Mouse (Mus musculus) macrophage (primary cell): Measurements from ENCODE around the gene Kcnh2. TPM values are rescaled to one million over a fixed set of nuclear protein-coding genes. Genes with fewer than 3 reads are reported as not detected.
"Not testable (repeated sequence)": the region's sequence is repeated elsewhere in the genome, so short reads cannot be mapped to it uniquely, and the experiment has no call there.

Source experiments
- H3K27ac ChIP-seq: fragments of 350-480 bp; formaldehyde crosslinking; 2 replicates; pipeline ENCODE4 v1.9.0; 2021
- H3K36me3 ChIP-seq: fragments of 350-480 bp; formaldehyde crosslinking; 2 replicates; pipeline ENCODE4 v1.9.0; 2021; ENCODE audit errors: inconsistent target
- H3K4me3 ChIP-seq: fragments of 350-480 bp; formaldehyde crosslinking; 2 replicates; pipeline ENCODE4 v1.9.0; 2021; ENCODE audit errors: inconsistent target
- H3K79me2 ChIP-seq: fragments of 350-480 bp; formaldehyde crosslinking; 2 replicates; pipeline ENCODE4 v1.9.0; 2021; ENCODE audit errors: inconsistent target
- WGBS: methylation state at CpG from one replicate; pipeline ENCODE4 v1.1.7; 2026; ENCODE audit warnings: inconsistent platforms; ENCODE audit not compliant: missing documents; 5-methylcytosine and 5-hydroxymethylcytosine counted together
- polyA plus RNA-seq: library from polyadenylated mRNA; stranded (reverse); fragments of 250-400 nt; gene quantifications from 3 replicates; pipeline ENCODE4 v1.2.4, GENCODE M21; 2018; ENCODE audit warnings: inconsistent platforms
- total RNA-seq, 78 experiments: library from RNA; depleted of rRNA; stranded (reverse); fragments of 250-400 nt; gene quantifications; 1 replicate in 9 of 78; 2 replicates in 24 of 78; 3 replicates in 43 of 78; 4 replicates in 2 of 78; pipeline ENCODE4 v1.2.4; 2018; ENCODE audit warnings: inconsistent platforms in 56 of 78

Kcnh2 gene
- under 1 TPM in 1 of 26 experiments, not detected in 25; 0.38 TPM for total RNA-seq (2018; cell fraction: chromatin; rRNA removed)
- total RNA-seq (2018; cell fraction: cytosol; rRNA removed) = not detected
- total RNA-seq (2018; cell fraction: nucleus; rRNA removed) = not detected
- polyA plus RNA-seq = 0.16 TPM in 1 of 3 replicates, not detected in the others

- WGBS = 1% methylated on average over 53 of the region's 53 CpGs
- Histone ChIP-seq H3K79me2 (no peaks in the 10 kb centered on the region), H3K27ac (no peak within 1 kb of the TSS), H3K36me3 (no peaks in the 10 kb centered on the region), H3K4me3 (no peak within 1 kb of the TSS)
Observed at GRCm38 (mm10) chr5:24351278-24351677, at the start of gene Kcnh2. Gene Kcnh2, minus strand, starts transcription at chr5:24351604.

GRCm38 (mm10) chr5:24400362-24400761 is 49.0 kb upstream of the Kcnh2 start:
- H3K36me3 ChIP-seq = peaks cover 12% of the 10 kb centered on the region; the same call in 1 of the 2 replicates
- no peak overlapping the region for H3K27ac ChIP-seq
- H3K79me2 ChIP-seq = no peaks in the 10 kb centered on the region
- no peak overlapping the region for H3K4me3 ChIP-seq
- 97% methylated on average over 11 of the region's 11 CpGs for WGBS

- peaks cover 12% of the 10 kb centered on the region; the same call in 1 of the 2 replicates for H3K36me3 ChIP-seq
- no peaks in the 10 kb centered on the region; the same call in 1 of the 2 replicates for H3K79me2 ChIP-seq
- H3K4me3 ChIP-seq = no peak overlapping the region
- WGBS = 92% methylated on average over 10 of the region's 10 CpGs
- H3K27ac ChIP-seq = no peak overlapping the region
Observed at GRCm38 (mm10) chr5:24399686-24400085, 48.3 kb upstream of the Kcnh2 start.

- not testable (repeated sequence) for H3K79me2 ChIP-seq, H3K36me3 ChIP-seq, H3K27ac ChIP-seq, H3K4me3 ChIP-seq
- WGBS = 88% methylated on average over 6 of the region's 6 CpGs
Observed at GRCm38 (mm10) chr5:24396254-24396653, 44.9 kb upstream of the Kcnh2 start.

GRCm38 (mm10) chr5:24394165-24394894 is 42.9 kb upstream of the Kcnh2 start:
- Histone ChIP-seq H3K27ac (peak overlapping the region; percentile 83), H3K36me3 (no peaks in the 10 kb centered on the region), H3K79me2 (no peaks in the 10 kb centered on the region; the same call in 1 of the 2 replicates), H3K4me3 (peak overlapping the region; percentile 56)
- 2% methylated on average over 36 of the region's 36 CpGs for WGBS

GRCm38 (mm10) chr5:24393392-24393997 is 42.1 kb upstream of the Kcnh2 start, which contains the start of gene Abcb8:
Gene Abcb8, plus strand, starts transcription at chr5:24393663.
- 17% methylated on average over 7 of the region's 7 CpGs for WGBS
- H3K4me3 ChIP-seq = peak within 1 kb of the TSS; percentile 56
- no peaks in the 10 kb centered on the region for H3K36me3 ChIP-seq
- H3K27ac ChIP-seq = peak within 1 kb of the TSS; percentile 83
- no peaks in the 10 kb centered on the region; the same call in 1 of the 2 replicates for H3K79me2 ChIP-seq

GRCm38 (mm10) chr5:24392724-24393123 is 41.3 kb upstream of the Kcnh2 start:
- Histone ChIP-seq H3K27ac (peak overlapping the region; percentile 83), H3K4me3 (no peak overlapping the region), H3K36me3 (no peaks in the 10 kb centered on the region), H3K79me2 (no peaks in the 10 kb centered on the region; the same call in 1 of the 2 replicates)
- WGBS = 82% methylated on average over 7 of the region's 7 CpGs

- Histone ChIP-seq H3K79me2 (no peaks in the 10 kb centered on the region; the same call in 1 of the 2 replicates), H3K36me3 (no peaks in the 10 kb centered on the region), H3K27ac (peak within 1 kb of the TSS; percentile 83), H3K4me3 (no peak within 1 kb of the TSS)
- 96% methylated on average over 2 of the region's 7 CpGs for WGBS
Observed at GRCm38 (mm10) chr5:24391864-24392263, 40.5 kb upstream of the Kcnh2 start, which contains the start of gene Atg9b. Gene Atg9b, minus strand, starts transcription at chr5:24392143.

- Histone ChIP-seq H3K27ac (peak overlapping the region; percentile 95), H3K36me3 (no peaks in the 10 kb centered on the region), H3K4me3 (peak overlapping the region; percentile 9), H3K79me2 (no peaks in the 10 kb centered on the region)
- WGBS = 91% methylated on average over 4 of the region's 4 CpGs
Observed at GRCm38 (mm10) chr5:24389658-24390020, 38.2 kb upstream of the Kcnh2 start.

- no peaks in the 10 kb centered on the region for H3K36me3 ChIP-seq
- peak overlapping the region; percentile 95 for H3K27ac ChIP-seq
- no peaks in the 10 kb centered on the region for H3K79me2 ChIP-seq
- H3K4me3 ChIP-seq = peak overlapping the region; percentile 9
- WGBS = 38% methylated on average over 5 of the region's 7 CpGs
Observed at GRCm38 (mm10) chr5:24389011-24389657, 37.7 kb upstream of the Kcnh2 start.

GRCm38 (mm10) chr5:24388246-24388915 is 37.0 kb upstream of the Kcnh2 start:
- H3K79me2 ChIP-seq = no peaks in the 10 kb centered on the region
- WGBS = 31% methylated on average over 25 of the region's 26 CpGs
- H3K4me3 ChIP-seq = peak overlapping the region; percentile 32
- H3K27ac ChIP-seq = peak overlapping the region; percentile 95
- no peaks in the 10 kb centered on the region for H3K36me3 ChIP-seq

GRCm38 (mm10) chr5:24387264-24388241 is 36.1 kb upstream of the Kcnh2 start:
- Histone ChIP-seq H3K36me3 (no peaks in the 10 kb centered on the region), H3K79me2 (no peaks in the 10 kb centered on the region), H3K27ac (peak overlapping the region; percentile 95), H3K4me3 (peak overlapping the region; percentile 34)
- WGBS = 5% methylated on average over 66 of the region's 73 CpGs

- H3K4me3 ChIP-seq = no peak overlapping the region
- H3K79me2 ChIP-seq = no peaks in the 10 kb centered on the region
- 97% methylated on average over 9 of the region's 10 CpGs for WGBS
- no peaks in the 10 kb centered on the region for H3K36me3 ChIP-seq
- no peak overlapping the region for H3K27ac ChIP-seq
Observed at GRCm38 (mm10) chr5:24385887-24386550, 34.6 kb upstream of the Kcnh2 start.
